Mouse (Mus musculus) hindbrain, embryonic 12.5 days (tissue): ENCODE measurements at regions not wholly inside any gene's neighbourhood (a gene's known extent, or its start where the extent isn't known, plus 50 kb on each side); places are given as distances from the start of the nearest gene placed in this dataset.
A peak's percentile ranks its signal among the peaks of the same experiment; 100 is the strongest.

Source experiments
- ATAC-seq: fragments of 200-750 bp; cut with Nextera tagmentation; 2 replicates; pipeline ENCODE4 v1.8.0; 2017; ENCODE audit warnings: moderate TSS enrichment; ENCODE audit not compliant: low FRiP score
- H3K27ac ChIP-seq: fragments of 300-500 bp; sonication (generic); 2 replicates; pipeline ENCODE4 v1.5.1; 2016; ENCODE audit warnings: mild to moderate bottlenecking
- H3K27me3 ChIP-seq: fragments of 300-500 bp; sonication (generic); 2 replicates; pipeline ENCODE4 v1.6.1; 2016; ENCODE audit warnings: mild to moderate bottlenecking
- H3K36me3 ChIP-seq: fragments of 300-500 bp; sonication (generic); 2 replicates; pipeline ENCODE4 v1.6.1; 2016; ENCODE audit warnings: mild to moderate bottlenecking
- H3K4me1 ChIP-seq: fragments of 300-500 bp; sonication (generic); 2 replicates; pipeline ENCODE4 v1.6.1; 2016
- H3K4me2 ChIP-seq: fragments of 300-500 bp; sonication (generic); replicated peaks from 2 replicates; pipeline ENCODE4 v1.6.1; 2016; ENCODE audit warnings: mild to moderate bottlenecking
- H3K4me3 ChIP-seq: fragments of 300-500 bp; sonication (generic); 2 replicates; pipeline ENCODE4 v1.5.1; 2016; ENCODE audit warnings: mild to moderate bottlenecking
- H3K9ac ChIP-seq: fragments of 300-500 bp; sonication (generic); 2 replicates; pipeline ENCODE4 v1.6.1; 2016; ENCODE audit warnings: mild to moderate bottlenecking, moderate library complexity
- H3K9me3 ChIP-seq: fragments of 300-500 bp; sonication (generic); replicated peaks from 2 replicates; pipeline ENCODE4 v1.6.1; 2016; ENCODE audit warnings: mild to moderate bottlenecking
- WGBS: fragments of 180-500 bp; shearing (Covaris S2); methylation state at CpG from one replicate; pipeline ENCODE4 v1.1.7; 2016; 5-methylcytosine and 5-hydroxymethylcytosine counted together

DNA sequence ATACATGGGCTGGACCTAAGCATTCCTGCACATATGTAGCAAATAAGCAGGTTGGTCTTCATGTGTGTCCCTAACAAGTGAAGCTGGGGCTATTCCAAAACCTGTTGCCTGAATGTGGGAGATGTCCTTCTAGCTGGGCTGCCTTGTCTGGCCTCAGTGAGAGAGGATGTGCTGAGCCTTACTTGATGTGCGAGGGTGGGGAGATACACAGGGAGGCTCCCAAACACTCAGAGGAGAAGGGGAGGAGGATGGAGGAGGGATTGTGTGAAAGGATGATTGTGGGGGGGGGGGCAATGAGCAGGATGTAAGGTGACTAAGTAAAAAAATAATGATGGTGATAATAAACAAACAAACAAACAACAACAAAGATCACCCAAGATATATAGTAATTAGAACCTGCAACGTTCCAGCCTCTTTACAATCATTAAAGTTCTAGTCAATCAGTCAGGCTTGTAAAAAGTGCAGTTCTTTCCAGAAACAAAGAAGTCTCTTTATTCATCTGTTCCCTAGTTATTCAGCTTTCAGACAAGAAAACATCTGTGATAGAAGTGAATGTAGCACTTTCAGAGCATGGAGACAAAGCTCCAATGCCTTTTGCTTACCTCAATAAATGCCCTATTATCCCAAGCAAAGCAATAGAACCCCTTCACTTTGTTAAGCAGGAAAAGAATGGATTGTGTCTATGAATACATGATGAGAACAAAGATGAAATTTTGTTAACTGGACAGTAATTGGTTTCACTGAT is 1261.1 kb downstream of the Pla2g4a start:
- Histone ChIP-seq H3K27me3 (no peaks in the 10 kb centered on the region), H3K4me3 (no peak overlapping the region), H3K36me3 (no peaks in the 10 kb centered on the region), H3K9me3 (no peaks in the 10 kb centered on the region), H3K9ac (no peak overlapping the region), H3K27ac (no peak overlapping the region), H3K4me1 (no peaks in the 10 kb centered on the region), H3K4me2 (no peak overlapping the region)
- no peak; the same call in 1 of the 2 replicates for ATAC-seq
- WGBS: 30% methylated on average over 2 of the region's 2 CpGs

DNA sequence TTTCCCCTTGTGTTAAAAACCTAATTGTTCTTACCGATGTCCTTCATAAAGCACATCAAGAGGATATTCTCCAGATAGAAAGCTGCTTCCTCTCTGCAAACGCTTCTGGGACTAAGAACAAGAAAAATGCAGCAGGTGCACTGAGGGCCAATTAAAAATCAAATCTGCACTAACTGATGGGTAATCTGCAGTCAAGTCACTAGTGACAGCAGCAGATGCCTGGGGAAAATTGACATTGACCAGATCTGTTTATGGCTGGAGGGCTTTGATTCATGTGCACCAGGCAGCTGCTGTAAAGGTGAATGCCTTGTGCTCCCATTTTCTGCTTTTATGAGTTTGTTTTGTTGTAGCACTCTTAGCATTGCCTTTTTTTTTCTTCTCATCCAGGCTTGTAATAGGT is 1271.0 kb downstream of the Pla2g4a start:
- H3K4me1 ChIP-seq: no peaks in the 10 kb centered on the region
- H3K9ac ChIP-seq: no peak overlapping the region
- H3K36me3 ChIP-seq: no peaks in the 10 kb centered on the region
- H3K4me3 ChIP-seq: no peak overlapping the region
- no peak overlapping the region for H3K27ac ChIP-seq
- peak; percentile 76 for ATAC-seq
- WGBS: 54% methylated on average over 2 of the region's 2 CpGs
- H3K4me2 ChIP-seq: no peak overlapping the region
- no peaks in the 10 kb centered on the region for H3K9me3 ChIP-seq
- H3K27me3 ChIP-seq: no peaks in the 10 kb centered on the region

DNA sequence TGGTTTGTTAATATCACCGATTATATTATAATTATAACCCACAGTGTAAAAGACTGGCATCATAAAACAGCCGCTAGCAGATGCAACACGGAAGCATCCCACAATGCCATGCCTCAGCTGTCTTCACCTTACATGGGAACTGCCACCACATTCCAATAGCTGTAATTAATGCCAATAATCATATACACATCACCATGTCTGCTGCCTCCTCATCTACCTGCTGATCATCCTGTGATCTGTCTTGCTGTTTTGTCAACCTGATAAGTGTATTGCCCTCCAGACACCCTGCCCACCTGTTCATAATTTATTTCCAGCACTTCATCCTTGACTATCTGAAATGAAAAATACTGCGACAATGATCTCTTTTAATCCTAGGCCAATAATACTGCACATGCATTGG is 1271.5 kb downstream of the Pla2g4a start:
- Histone ChIP-seq H3K4me3 (no peak overlapping the region), H3K9ac (no peak overlapping the region), H3K27me3 (no peaks in the 10 kb centered on the region), H3K4me2 (no peak overlapping the region), H3K9me3 (no peaks in the 10 kb centered on the region), H3K36me3 (no peaks in the 10 kb centered on the region), H3K4me1 (no peaks in the 10 kb centered on the region), H3K27ac (no peak overlapping the region)
- peak; percentile 56; the same call in 1 of the 2 replicates for ATAC-seq
- 80% methylated on average over 4 of the region's 4 CpGs for WGBS

DNA sequence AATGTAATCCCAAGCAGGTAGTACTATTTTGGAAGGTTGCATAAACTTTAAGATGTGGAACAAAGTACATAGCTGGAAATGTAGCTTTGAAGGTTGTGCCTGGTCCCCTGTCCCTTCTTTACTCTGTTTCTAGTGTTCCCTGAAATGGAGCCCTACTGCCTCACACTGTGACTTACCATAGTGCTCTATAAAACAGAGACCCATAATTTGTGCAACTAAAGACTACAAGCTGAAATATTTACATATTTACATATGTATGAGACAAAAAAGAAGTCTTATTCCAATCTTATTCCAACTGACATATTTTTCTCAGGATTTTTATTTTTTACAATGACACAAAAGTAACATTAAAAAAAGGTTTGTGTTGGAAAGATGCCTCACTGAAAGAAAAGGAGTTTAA is 1285.6 kb downstream of the Pla2g4a start:
- H3K36me3 ChIP-seq: no peaks in the 10 kb centered on the region
- no peaks in the 10 kb centered on the region for H3K27me3 ChIP-seq
- H3K27ac ChIP-seq: no peak overlapping the region
- H3K4me3 ChIP-seq: no peak overlapping the region
- no peak overlapping the region for H3K9ac ChIP-seq
- H3K4me2 ChIP-seq: no peak overlapping the region
- H3K9me3 ChIP-seq: no peaks in the 10 kb centered on the region
- no peak for ATAC-seq
- H3K4me1 ChIP-seq: no peaks in the 10 kb centered on the region

DNA sequence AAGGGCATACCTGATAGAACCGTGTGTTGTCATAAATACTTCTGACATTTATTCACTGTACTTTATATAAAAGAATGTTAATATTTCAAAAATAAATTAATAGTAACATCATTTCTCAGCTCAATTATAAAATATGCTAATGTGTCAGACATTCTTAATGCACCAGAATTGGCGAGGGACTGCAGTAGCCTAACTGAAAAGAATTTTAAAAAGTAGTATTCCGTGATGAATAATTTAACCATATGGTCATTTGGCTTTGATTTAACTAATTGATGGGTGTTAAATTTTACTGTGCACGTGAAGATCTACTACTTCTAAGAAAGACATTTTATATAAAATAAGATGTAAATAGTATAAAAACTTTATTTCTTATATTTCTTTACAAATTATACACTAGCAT is 1296.7 kb downstream of the Pla2g4a start:
- whole genome bisulfite sequencing: 60% methylated on average over 4 of the region's 4 CpGs
- Histone ChIP-seq H3K36me3 (no peaks in the 10 kb centered on the region), H3K9me3 (no peaks in the 10 kb centered on the region), H3K4me1 (no peaks in the 10 kb centered on the region), H3K4me3 (no peak overlapping the region), H3K27ac (no peak overlapping the region), H3K4me2 (no peak overlapping the region), H3K27me3 (no peaks in the 10 kb centered on the region), H3K9ac (no peak overlapping the region)
- ATAC-seq: 0 out of 2 replicates have a peak, but pooled peaks have one; percentile 32

DNA sequence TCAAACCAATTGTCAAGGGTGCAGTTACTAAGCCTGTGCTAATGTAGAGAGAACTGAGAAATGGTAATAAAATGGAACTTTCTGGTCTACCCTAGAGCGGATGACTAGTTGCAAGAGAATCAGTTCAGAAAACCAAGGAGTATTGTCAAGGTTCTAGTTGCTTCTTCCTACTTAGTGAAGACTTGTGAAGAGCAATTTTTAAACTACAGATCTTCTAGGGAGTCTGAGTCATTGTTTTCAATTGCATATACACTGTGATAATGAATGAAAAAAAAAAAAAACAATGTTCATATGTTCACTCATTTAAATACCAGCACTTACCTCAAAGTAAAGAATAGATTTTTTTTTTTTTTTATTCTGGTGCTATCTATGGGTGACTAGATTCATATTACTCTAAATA is 1304.1 kb downstream of the Pla2g4a start:
- no peak overlapping the region for H3K4me2 ChIP-seq
- 95% methylated on average over 1 of the region's 1 CpGs for WGBS
- H3K36me3 ChIP-seq: no peaks in the 10 kb centered on the region
- ATAC-seq: no peak
- H3K27me3 ChIP-seq: no peaks in the 10 kb centered on the region
- no peak overlapping the region for H3K9ac ChIP-seq
- no peaks in the 10 kb centered on the region for H3K9me3 ChIP-seq
- no peak overlapping the region for H3K27ac ChIP-seq
- H3K4me1 ChIP-seq: no peaks in the 10 kb centered on the region
- H3K4me3 ChIP-seq: no peak overlapping the region
